Mouse (Mus musculus) bone marrow macrophage, adult 2 months (primary cell): ENCODE results near the gene Clrn3.

ENCODE experiments used
- CTCF ChIP-seq: IDR thresholded peaks from 2 replicates; pipeline ENCODE4 v1.5.1; 2012; ENCODE audit warnings: low read depth, mild to moderate bottlenecking, low read length, moderate library complexity
- POLR2A ChIP-seq: IDR thresholded peaks from 2 replicates; pipeline ENCODE4 v1.6.1; 2012; ENCODE audit warnings: mild to moderate bottlenecking, low read depth, low read length, borderline replicate concordance

DNA sequence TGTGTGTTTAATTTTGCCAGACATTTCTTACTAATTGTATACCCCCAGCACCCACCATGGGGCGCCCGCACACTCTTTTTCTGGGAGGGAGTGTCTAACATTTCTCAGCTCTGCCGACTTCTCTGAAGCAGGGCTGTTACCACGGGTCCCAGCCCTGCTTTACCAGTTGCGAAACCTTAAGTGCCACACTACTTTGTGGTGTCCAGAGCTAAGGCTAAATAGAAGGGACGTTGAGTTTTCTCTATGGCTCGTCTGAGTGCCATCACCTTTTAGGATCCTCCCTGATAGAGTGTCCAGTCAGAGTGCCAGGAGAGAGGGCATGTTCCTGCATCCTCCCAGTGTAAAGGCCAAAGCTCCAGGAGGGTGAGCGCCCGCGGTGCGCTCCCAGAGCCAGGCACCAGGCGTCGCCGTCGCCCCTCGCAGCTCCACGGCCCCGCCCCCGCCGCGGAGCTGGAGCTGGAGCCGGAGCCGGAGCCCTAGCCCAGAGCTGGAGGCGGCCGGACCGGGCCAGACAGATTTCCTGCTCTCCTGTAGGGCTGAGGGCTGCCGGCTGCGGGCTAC is 9.0 kb upstream of the Clrn3 start, which contains the start of gene Ptpre:
- TF ChIP-seq CTCF (peak; percentile 36), POLR2A (no peak)
